Mouse (Mus musculus) MEL (cell line): Measurements from ENCODE around the gene Grcc10.

Experiments used
- CHD2 ChIP-seq: IDR thresholded peaks from 2 replicates; pipeline ENCODE4 v1.6.1; 2011; ENCODE audit warnings: low read length, improper control_type of control experiment
- CTCF ChIP-seq, 3 experiments: IDR thresholded peaks in 2 of 3; conservative IDR thresholded peaks in 1 of 3; 2 replicates each; pipeline ENCODE4 v1.5.1; 2011 to 2012; ENCODE audit warnings: low read length in 3 of 3, low read depth in 2 of 3, mild to moderate bottlenecking in 2 of 3, improper control_type of control experiment in 1 of 3, inconsistent platforms in 1 of 3, mixed read lengths in 1 of 3, moderate library complexity in 1 of 3; ENCODE audit not compliant: control insufficient read depth in 1 of 3, insufficient read depth in 1 of 3, poor library complexity in 1 of 3, severe bottlenecking in 1 of 3
- GATA1 ChIP-seq: IDR thresholded peaks from 2 replicates; pipeline ENCODE4 v1.6.1; 2011; ENCODE audit warnings: low read depth, low read length, improper control_type of control experiment
- JUND ChIP-seq: IDR thresholded peaks from 2 replicates; pipeline ENCODE4 v1.6.1; 2011; ENCODE audit warnings: low read depth, mild to moderate bottlenecking, improper control_type of control experiment, low read length
- KAT2A ChIP-seq: conservative IDR thresholded peaks from 2 replicates; pipeline ENCODE4 v1.6.1; 2012; ENCODE audit warnings: low read depth, low read length, improper control_type of control experiment, inconsistent platforms
- POLR2A ChIP-seq, 2 experiments: IDR thresholded peaks; 2 replicates each; pipeline ENCODE4 v1.6.1; 2011 to 2012; ENCODE audit warnings: low read length in 2 of 2, mild to moderate bottlenecking in 2 of 2, control low read depth in 1 of 2, improper control_type of control experiment in 1 of 2, low read depth in 1 of 2, moderate library complexity in 1 of 2; ENCODE audit not compliant: control insufficient read depth in 1 of 2, insufficient read depth in 1 of 2, poor library complexity in 1 of 2
- SMC3 ChIP-seq: IDR thresholded peaks from 2 replicates; pipeline ENCODE4 v1.6.1; 2011; ENCODE audit warnings: low read depth, low read length, improper control_type of control experiment
- TAL1 ChIP-seq: IDR thresholded peaks from 2 replicates; pipeline ENCODE4 v1.6.1; 2012; ENCODE audit warnings: mild to moderate bottlenecking, inconsistent platforms, low read length, moderate library complexity, mixed read lengths
- ZKSCAN1 ChIP-seq: IDR thresholded peaks from 2 replicates; pipeline ENCODE4 v1.6.1; 2012; ENCODE audit warnings: low read depth, mild to moderate bottlenecking, inconsistent platforms, low read length, improper control_type of control experiment, moderate library complexity
- ZMIZ1 ChIP-seq: IDR thresholded peaks from 2 replicates; pipeline ENCODE4 v1.6.1; 2012; ENCODE audit warnings: low read depth, mild to moderate bottlenecking, inconsistent platforms, low read length, improper control_type of control experiment, moderate library complexity

- TF ChIP-seq SMC3 (no peak), CTCF (IDR thresholded peaks at IDR 0.05 in 2 of 3, conservative IDR thresholded peaks at IDR 0.05 in 1 of 3; ENCODE audit: control insufficient read depth in 1 of 3, insufficient read depth in 1 of 3, low read depth in 2 of 3, low read length in 3 of 3, poor library complexity in 1 of 3, severe bottlenecking in 1 of 3) (no peak), ZMIZ1 (no peak), CHD2 (no peak), KAT2A (no peak), POLR2A (IDR thresholded peaks at IDR 0.05; ENCODE audit: control insufficient read depth in 1 of 2, insufficient read depth in 1 of 2, low read depth in 1 of 2, low read length in 2 of 2, poor library complexity in 1 of 2) (no peak), JUND (no peak), TAL1 (no peak), ZKSCAN1 (no peak), GATA1 (no peak)
Observed at GRCm38 (mm10) chr6:124750405-124750804, 9.2 kb upstream of the Grcc10 start.
